Mouse (Mus musculus) liver, adult 2 months (tissue): ENCODE data around the gene Evpl. TPM values are rescaled to one million over a fixed set of nuclear protein-coding genes. Genes with fewer than 3 reads are reported as not detected.

Experiments
- DNase-seq: peaks from one replicate; pipeline ENCODE4 v3.0.0-alpha.2; 2011; ENCODE audit warnings: low read depth, low spot score; ENCODE audit errors: extremely low read depth
- H3K27ac ChIP-seq: fragments of 200-500 bp; replicated peaks from 2 replicates; pipeline ENCODE4 v1.5.1; 2012; ENCODE audit warnings: low read depth, mild to moderate bottlenecking, control low read depth, inconsistent platforms, low read length; ENCODE audit not compliant: insufficient read depth
- H3K27me3 ChIP-seq: fragments of 200-500 bp; 2 replicates; pipeline ENCODE4 v1.6.1; 2012; ENCODE audit warnings: mild to moderate bottlenecking, moderate library complexity, low read length, inconsistent platforms; ENCODE audit not compliant: control insufficient read depth, insufficient read depth
- H3K36me3 ChIP-seq: fragments of 200-500 bp; 2 replicates; pipeline ENCODE4 v1.6.1; 2012; ENCODE audit warnings: low read length, inconsistent platforms; ENCODE audit not compliant: control insufficient read depth, insufficient read depth
- H3K4me1 ChIP-seq: fragments of 200-500 bp; 2 replicates; pipeline ENCODE4 v1.6.1; 2011; ENCODE audit warnings: low read length; ENCODE audit not compliant: control insufficient read depth, insufficient read depth
- H3K4me3 ChIP-seq: fragments of 200-500 bp; 2 replicates; pipeline ENCODE4 v1.5.1; 2011; ENCODE audit warnings: low read depth, mild to moderate bottlenecking, control low read depth, low read length, moderate library complexity; ENCODE audit not compliant: insufficient read depth
- H3K79me2 ChIP-seq: fragments of 200-500 bp; 2 replicates; pipeline ENCODE4 v1.6.1; 2012; ENCODE audit warnings: inconsistent platforms, mild to moderate bottlenecking, low read length, moderate library complexity; ENCODE audit not compliant: control insufficient read depth, insufficient read depth
- H3K9ac ChIP-seq: fragments of 200-500 bp; 2 replicates; pipeline ENCODE4 v1.6.1; 2012; ENCODE audit warnings: low read depth, mild to moderate bottlenecking, control low read depth, inconsistent platforms, low read length
- CTCF ChIP-seq: fragments of 200-500 bp; IDR thresholded peaks from 2 replicates; pipeline ENCODE4 v1.5.1; 2011; ENCODE audit warnings: low read depth, low read length, control low read depth
- POLR2A ChIP-seq: fragments of 200-500 bp; IDR thresholded peaks from 2 replicates; pipeline ENCODE4 v1.6.1; 2011; ENCODE audit warnings: low read length, control low read depth; ENCODE audit not compliant: insufficient read depth; ENCODE audit errors: extremely low read depth
- WGBS: fragments of 180-500 bp; shearing (Covaris S2); methylation state at CpG from one replicate; pipeline ENCODE4 v1.1.7; 2018; 5-methylcytosine and 5-hydroxymethylcytosine counted together
- polyA plus RNA-seq: library from polyadenylated mRNA; depleted of rRNA; stranded (reverse); fragments of >200 nt; gene quantifications from 2 replicates; pipeline ENCODE4 v1.2.3, GENCODE M21; 2012
- total RNA-seq: library from RNA; depleted of rRNA; stranded (reverse); fragments of >200 nt; gene quantifications from 2 replicates; pipeline ENCODE4 v1.2.3, GENCODE M21; 2014

Gene Evpl
- total and polyA plus RNA-seq, 2 experiments: 0.12 to 0.18 TPM

- Histone ChIP-seq H3K36me3 (no peaks in the 10 kb centered on the region), H3K4me1 (peaks cover 34% of the 10 kb centered on the region), H3K27me3 (no peaks in the 10 kb centered on the region), H3K79me2 (no peaks in the 10 kb centered on the region), H3K27ac (peak overlapping the region; percentile 46; the same call in 1 of the 2 replicates), H3K9ac (no peak overlapping the region), H3K4me3 (no peak overlapping the region)
- DNase-seq: no peak
- WGBS: 93% methylated on average over 4 of the region's 4 CpGs
- no peak for TF ChIP-seq CTCF
- TF ChIP-seq POLR2A: no peak
Observed at GRCm38 (mm10) chr11:116206678-116207077, 31.2 kb downstream of the Evpl start.

- no peak overlapping the region for H3K9ac ChIP-seq
- no peaks in the 10 kb centered on the region; the same call in 1 of the 2 replicates for H3K36me3 ChIP-seq
- H3K79me2 ChIP-seq: peaks cover 4% of the 10 kb centered on the region; the same call in 1 of the 2 replicates
- no peak for TF ChIP-seq POLR2A
- TF ChIP-seq CTCF: no peak
- peaks cover 25% of the 10 kb centered on the region for H3K4me1 ChIP-seq
- 52% methylated on average over 3 of the region's 3 CpGs for WGBS
- H3K27ac ChIP-seq: peak overlapping the region; percentile 66
- peak; percentile 90 for DNase-seq
- no peak overlapping the region for H3K4me3 ChIP-seq
- no peaks in the 10 kb centered on the region for H3K27me3 ChIP-seq
Observed at GRCm38 (mm10) chr11:116203150-116203549, 34.7 kb downstream of the Evpl start.

- Histone ChIP-seq H3K4me3 (no peak overlapping the region), H3K9ac (no peak overlapping the region), H3K79me2 (peaks cover 11% of the 10 kb centered on the region), H3K27ac (peak overlapping the region; percentile 55), H3K27me3 (no peaks in the 10 kb centered on the region), H3K36me3 (peaks cover 16% of the 10 kb centered on the region), H3K4me1 (peaks cover 20% of the 10 kb centered on the region)
- WGBS: 45% methylated on average over 2 of the region's 2 CpGs
- DNase-seq: peak; percentile 68
- no peak for TF ChIP-seq CTCF
- no peak for TF ChIP-seq POLR2A
Observed at GRCm38 (mm10) chr11:116201151-116201550, 36.7 kb downstream of the Evpl start.

GRCm38 (mm10) chr11:116198639-116199531, 39.0 kb downstream of the Evpl start, which contains the start of the genes Ten1 and Acox1:
Ten1 (plus strand) TSS chr11:116198855.
Acox1 (minus strand) TSS chr11:116199045.
- under 1% methylated on average over 62 of the region's 62 CpGs for whole genome bisulfite sequencing
- peaks cover 19% of the 10 kb centered on the region for H3K4me1 ChIP-seq

DNA sequence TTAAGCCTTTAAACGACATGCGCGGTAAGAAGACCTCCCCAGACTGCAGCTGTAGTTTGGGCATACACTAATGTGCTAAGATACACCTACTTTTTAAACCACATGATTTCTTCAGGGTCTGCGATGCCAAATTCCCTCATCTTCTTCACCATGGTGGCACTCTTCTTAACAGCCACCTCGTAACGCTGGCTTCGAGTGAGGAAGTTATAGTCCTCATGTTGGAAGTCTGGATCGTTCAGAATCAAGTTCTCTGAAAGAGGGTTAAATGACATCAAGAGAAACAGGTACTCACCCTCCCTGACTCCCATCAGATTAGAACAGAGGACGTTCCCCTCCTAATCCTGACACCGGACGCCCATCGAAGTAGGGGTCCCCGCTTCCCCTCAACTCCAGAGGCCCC, 39.7 kb downstream of the Evpl start:
- TF ChIP-seq CTCF (no peak), POLR2A (no peak)
- peak; percentile 56 for DNase-seq
- Histone ChIP-seq H3K4me1 (peaks cover 15% of the 10 kb centered on the region), H3K79me2 (peaks cover 19% of the 10 kb centered on the region), H3K36me3 (peaks cover 34% of the 10 kb centered on the region), H3K4me3 (peak overlapping the region; percentile 68), H3K9ac (peak overlapping the region; percentile 84), H3K27me3 (no peaks in the 10 kb centered on the region), H3K27ac (peak overlapping the region; percentile 88)
- WGBS: 5% methylated on average over 13 of the region's 13 CpGs

More at GRCm38 (mm10) chr11:116198639-116199531, 39.0 kb downstream of the Evpl start, which contains the start of the genes Ten1 and Acox1:
- Histone ChIP-seq H3K4me3 (peak within 1 kb of the TSS; percentile 68), H3K9ac (peak within 1 kb of the TSS; percentile 90), H3K36me3 (peaks cover 33% of the 10 kb centered on the region), H3K27ac (peak within 1 kb of the TSS; percentile 88), H3K79me2 (peaks cover 17% of the 10 kb centered on the region), H3K27me3 (no peaks in the 10 kb centered on the region)
- DNase-seq: peak; percentile 99
- TF ChIP-seq CTCF (peak; percentile 13; the same call in 1 of the 2 replicates), POLR2A (peak; percentile 100)

DNA sequence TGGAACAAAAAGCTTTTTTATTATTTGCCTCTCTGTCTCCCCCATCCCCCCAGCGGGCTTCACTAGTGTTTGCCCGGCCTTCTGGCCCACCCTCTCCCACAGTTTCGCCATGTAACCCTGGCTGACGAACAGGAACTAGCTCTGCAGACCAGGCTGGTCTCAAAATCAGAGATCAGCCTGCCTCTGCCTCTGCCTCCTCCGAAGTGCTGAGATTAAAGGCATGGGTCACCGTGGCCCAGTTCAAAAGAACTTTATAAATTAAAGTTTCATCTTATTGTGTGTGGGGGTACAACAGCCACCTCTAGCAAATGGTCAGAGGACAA, 40.3 kb downstream of the Evpl start:
- Histone ChIP-seq H3K79me2 (peaks cover 19% of the 10 kb centered on the region), H3K4me1 (peaks cover 15% of the 10 kb centered on the region), H3K36me3 (peaks cover 38% of the 10 kb centered on the region), H3K4me3 (peak overlapping the region; percentile 68), H3K27me3 (no peaks in the 10 kb centered on the region), H3K27ac (peak overlapping the region; percentile 88), H3K9ac (peak overlapping the region; percentile 90)
- no peak for DNase-seq
- 22% methylated on average over 6 of the region's 6 CpGs for WGBS
- TF ChIP-seq CTCF (peak; percentile 24; the same call in 1 of the 2 replicates), POLR2A (peak; percentile 64; the same call in 1 of the 2 replicates)
